ENCODE assay signal across 46 mouse cellular contexts in genomic region chr11:6684741-6685140, GRCm38 (mm10). TPM values are rescaled to one million over a fixed set of nuclear protein-coding genes. Genes with fewer than 3 reads are reported as not detected.
"Had no signal": no experiment of that assay in that cellular context is flagged by ENCODE, and none has a peak within 500 bp of the region (broad histone marks: within the 10 kb centered on the region; RNA-seq: fewer than 3 reads in every experiment).

No protein-coding gene starts in this region.

- DNase-seq: left cerebral cortex, postnatal 4 days; liver; liver, embryonic 13.5 days; liver, postnatal 0 days; lung, adult 2 months; lung, embryonic 14.5 days; lung, postnatal 10 days; lung, postnatal 14 days; lung, postnatal 36 days; lung, postnatal 4 days had no signal

- ATAC-seq: liver, embryonic 12.5 days; liver, postnatal 0 days; lung, postnatal 0 days; midbrain, embryonic 13.5 days; midbrain, embryonic 15.5 days; midbrain, embryonic 16.5 days had no signal

- H3K36me3 ChIP-seq: limb, embryonic 10.5 days; limb, embryonic 12.5 days; limb, embryonic 13.5 days; limb, embryonic 15.5 days; liver, embryonic 12.5 days; liver, embryonic 13.5 days; liver, embryonic 15.5 days; lung, embryonic 15.5 days; midbrain, embryonic 10.5 days; midbrain, embryonic 12.5 days; midbrain, embryonic 13.5 days; midbrain, embryonic 15.5 days; neural tube, embryonic 12.5 days; neural tube, embryonic 13.5 days had no signal

- H3K4me1 ChIP-seq: limb, embryonic 12.5 days; lung, embryonic 15.5 days; midbrain, embryonic 12.5 days; midbrain, embryonic 15.5 days had no signal

- H3K27ac ChIP-seq: limb, embryonic 10.5 days; limb, embryonic 12.5 days; limb, embryonic 13.5 days; limb, embryonic 15.5 days; liver, embryonic 12.5 days; liver, embryonic 13.5 days; liver, embryonic 14.5 days; liver, embryonic 15.5 days; lung, embryonic 15.5 days; macrophage; midbrain, embryonic 10.5 days; midbrain, embryonic 12.5 days; midbrain, embryonic 13.5 days; midbrain, embryonic 15.5 days; neural tube, embryonic 12.5 days; neural tube, embryonic 13.5 days had no signal

- H3K9me3 ChIP-seq: limb, embryonic 10.5 days; limb, embryonic 13.5 days; limb, embryonic 15.5 days; liver, embryonic 13.5 days; liver, embryonic 15.5 days; lung, embryonic 15.5 days; midbrain, embryonic 10.5 days; midbrain, embryonic 13.5 days; midbrain, embryonic 15.5 days; neural tube, embryonic 12.5 days; neural tube, embryonic 13.5 days had no signal

- H3K4me2 ChIP-seq: limb, embryonic 12.5 days; limb, embryonic 13.5 days; limb, embryonic 15.5 days; liver, embryonic 11.5 days; liver, embryonic 12.5 days; liver, embryonic 13.5 days; liver, embryonic 15.5 days; lung, embryonic 14.5 days; lung, embryonic 15.5 days; midbrain, embryonic 11.5 days; midbrain, embryonic 12.5 days; midbrain, embryonic 13.5 days; midbrain, embryonic 15.5 days; neural tube, embryonic 12.5 days; neural tube, embryonic 13.5 days had no signal

- H3K9ac ChIP-seq: limb, embryonic 12.5 days; limb, embryonic 13.5 days; limb, embryonic 15.5 days; liver, embryonic 12.5 days; liver, embryonic 13.5 days; liver, embryonic 14.5 days; liver, embryonic 15.5 days; liver, postnatal 0 days; lung, embryonic 14.5 days; lung, embryonic 15.5 days; midbrain, embryonic 12.5 days; midbrain, embryonic 13.5 days; midbrain, embryonic 15.5 days; neural tube, embryonic 12.5 days; neural tube, embryonic 13.5 days had no signal

- H3K4me3 ChIP-seq: limb, embryonic 10.5 days; limb, embryonic 12.5 days; limb, embryonic 13.5 days; limb, embryonic 15.5 days; liver, embryonic 12.5 days; liver, embryonic 13.5 days; liver, embryonic 15.5 days; lung, embryonic 15.5 days; megakaryocyte, embryonic 14.5 days; midbrain, embryonic 10.5 days; midbrain, embryonic 12.5 days; midbrain, embryonic 13.5 days; midbrain, embryonic 15.5 days; myocyte; neural tube, embryonic 12.5 days; neural tube, embryonic 13.5 days had no signal

- H3K27me3 ChIP-seq: limb, embryonic 12.5 days; limb, embryonic 13.5 days; limb, embryonic 15.5 days; liver, embryonic 12.5 days; liver, embryonic 13.5 days; liver, embryonic 15.5 days; lung, embryonic 15.5 days; midbrain, embryonic 12.5 days; midbrain, embryonic 13.5 days; midbrain, embryonic 15.5 days; neural tube, embryonic 12.5 days; neural tube, embryonic 13.5 days had no signal

RNA-seq across cellular contexts. Expression of gene Ramp3, which starts 26.4 kb away (rescaled TPM):
- total RNA-seq: megakaryocyte progenitor cell, adult 5-6 weeks; megakaryocyte-erythroid progenitor cell, adult 5-6 weeks; monocyte, adult 5-6 weeks had no signal
- polyA plus RNA-seq: liver, embryonic 13.5 days had no signal

RNA-seq across cellular contexts. Expression of gene Wap, which starts 46.3 kb away (rescaled TPM):
- total RNA-seq: left cerebral cortex, adult 8-10 months; left cerebral cortex, postnatal 10 days; left cerebral cortex, postnatal 14 days; left cerebral cortex, postnatal 25 days; left cerebral cortex, postnatal 36 days; left cerebral cortex, postnatal 4 days; liver, adult 2 months; megakaryocyte progenitor cell, adult 5-6 weeks; megakaryocyte, adult 5-6 weeks; megakaryocyte-erythroid progenitor cell, adult 5-6 weeks; monocyte, adult 5-6 weeks had no signal
- polyA plus RNA-seq: limb, embryonic 10.5 days; limb, embryonic 11.5 days; limb, embryonic 12.5 days; limb, embryonic 13.5 days; limb, embryonic 14.5 days; limb, embryonic 15.5 days; liver, adult 2 months; liver, embryonic 11.5 days; liver, embryonic 12.5 days; liver, embryonic 13.5 days; liver, embryonic 14.5 days; liver, embryonic 15.5 days; liver, embryonic 16.5 days; liver, postnatal 0 days; lung, adult 2 months; lung, embryonic 14.5 days; lung, embryonic 15.5 days; lung, embryonic 16.5 days; lung, postnatal 0 days; macrophage; midbrain, embryonic 10.5 days; midbrain, embryonic 11.5 days; midbrain, embryonic 12.5 days; midbrain, embryonic 13.5 days; midbrain, embryonic 15.5 days; midbrain, embryonic 16.5 days; myocyte; neural tube, embryonic 11.5 days; neural tube, embryonic 12.5 days; neural tube, embryonic 13.5 days had no signal
